Mouse (Mus musculus) cerebellum, adult 2 months (tissue): ENCODE measurements at regions not wholly inside any gene's neighbourhood (a gene's known extent, or its start where the extent isn't known, plus 50 kb on each side); places are given as distances from the start of the nearest gene placed in this dataset.

ENCODE experiments used
- DNase-seq, 2 experiments: peaks; one replicate each; pipeline ENCODE4 v3.0.0; 2021
- H3K27ac ChIP-seq: fragments of 200-500 bp; 2 replicates; pipeline ENCODE4 v1.5.1; 2012; ENCODE audit warnings: low read length, control low read depth, inconsistent platforms; ENCODE audit not compliant: insufficient read depth
- H3K27me3 ChIP-seq: fragments of 200-500 bp; 2 replicates; pipeline ENCODE4 v1.6.1; 2012; ENCODE audit warnings: inconsistent platforms, mild to moderate bottlenecking, low read length, moderate library complexity; ENCODE audit not compliant: control insufficient read depth, insufficient read depth
- H3K4me1 ChIP-seq: fragments of 200-500 bp; 2 replicates; pipeline ENCODE4 v1.6.1; 2011; ENCODE audit warnings: low read length; ENCODE audit not compliant: control insufficient read depth, insufficient read depth
- H3K4me3 ChIP-seq: fragments of 200-500 bp; replicated peaks from 2 replicates; pipeline ENCODE3; 2011; ENCODE audit warnings: mild to moderate bottlenecking, low read depth, low read length, control low read depth; ENCODE audit not compliant: insufficient read depth
- CTCF ChIP-seq: fragments of 200-500 bp; IDR thresholded peaks from 2 replicates; pipeline ENCODE4 v1.5.1; 2011; ENCODE audit warnings: low read depth, mild to moderate bottlenecking, control low read depth, low read length, moderate library complexity, borderline replicate concordance; ENCODE audit not compliant: insufficient read depth
- POLR2A ChIP-seq: fragments of 200-500 bp; IDR thresholded peaks from 2 replicates; pipeline ENCODE4 v1.6.1; 2011; ENCODE audit warnings: low read length, control low read depth, borderline replicate concordance; ENCODE audit not compliant: insufficient read depth
- WGBS: fragments of 180-500 bp; shearing (Covaris S2); methylation state at CpG from one replicate; pipeline ENCODE4 v1.1.7; 2018; 5-methylcytosine and 5-hydroxymethylcytosine counted together

DNA sequence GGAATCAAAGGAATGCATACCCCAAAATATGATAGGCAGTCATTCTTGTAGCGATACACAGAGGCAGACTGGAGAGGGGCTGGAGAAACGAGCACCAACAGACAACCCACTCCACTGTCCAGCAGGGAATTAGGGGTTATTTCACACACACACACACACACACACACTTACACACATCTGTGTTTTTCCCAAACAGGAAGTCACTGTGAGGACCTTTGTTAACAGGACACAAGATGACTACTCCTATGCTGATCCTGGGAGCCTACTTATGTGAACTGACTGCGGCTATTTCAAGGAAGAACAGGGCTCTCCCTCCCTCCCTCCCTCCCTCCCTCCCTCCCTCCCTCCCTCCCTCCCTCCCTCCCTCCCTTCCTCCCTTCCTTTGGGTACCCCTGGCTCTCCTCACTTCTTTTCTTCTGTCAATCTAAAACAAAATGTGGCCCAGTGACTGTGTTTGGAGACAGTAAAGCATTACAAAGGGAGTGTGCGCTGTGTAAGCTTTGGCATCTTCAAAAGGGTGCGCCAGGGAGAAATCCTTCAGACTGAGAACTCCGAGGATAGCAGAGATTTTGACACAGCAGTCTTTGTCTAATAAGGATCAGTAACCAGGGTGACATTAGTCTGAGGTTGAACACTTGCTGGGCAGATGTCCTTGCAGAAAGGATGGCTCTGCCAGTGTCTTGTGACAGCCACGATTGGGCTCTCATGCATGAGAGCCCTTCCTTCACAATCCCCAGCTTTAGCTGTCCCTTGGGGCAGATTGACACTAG lies 86.8 kb downstream of the Ackr3 start:
- WGBS, result 62% methylated on average over 7 of the region's 7 CpGs
- DNase-seq, result no peak
- no peak for TF ChIP-seq CTCF
- TF ChIP-seq POLR2A, result no peak
- H3K27ac ChIP-seq, result no peak overlapping the region
- H3K27me3 ChIP-seq, result no peaks in the 10 kb centered on the region; the same call in 1 of the 2 replicates
- H3K4me3 ChIP-seq, result no peak overlapping the region
- H3K4me1 ChIP-seq, result no peaks in the 10 kb centered on the region; the same call in 1 of the 2 replicates

DNA sequence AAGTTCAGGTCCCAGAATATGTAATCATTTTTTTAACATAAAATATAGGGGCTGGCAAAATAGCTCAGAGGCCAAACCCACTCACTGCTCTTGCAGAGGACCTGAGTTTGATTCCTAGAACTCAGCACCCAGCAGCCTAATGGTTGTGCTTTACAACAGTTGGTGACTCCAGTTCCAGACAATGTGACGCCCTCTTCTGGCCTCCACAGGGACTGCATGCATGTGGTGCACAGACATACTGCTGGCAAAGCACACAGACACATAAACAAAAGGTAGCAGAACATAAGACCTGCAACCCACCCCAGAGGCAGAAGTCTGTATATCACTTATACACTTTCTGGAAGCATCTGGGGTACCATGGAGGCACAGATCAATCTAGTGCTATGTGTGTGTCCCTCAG lies 87.5 kb downstream of the Ackr3 start:
- no peak for DNase-seq
- TF ChIP-seq POLR2A (no peak), CTCF (no peak)
- H3K27ac ChIP-seq, result no peak overlapping the region
- 73% methylated on average over 1 of the region's 1 CpGs for WGBS
- H3K4me3 ChIP-seq, result no peak overlapping the region
- H3K27me3 ChIP-seq, result no peaks in the 10 kb centered on the region; the same call in 1 of the 2 replicates
- H3K4me1 ChIP-seq, result no peaks in the 10 kb centered on the region

GRCm38 (mm10) chr1:90297751-90298150 lies 94.0 kb downstream of the Ackr3 start:
- H3K27ac ChIP-seq, result no peak overlapping the region
- 94% methylated on average over 5 of the region's 5 CpGs for WGBS
- H3K4me1 ChIP-seq, result no peaks in the 10 kb centered on the region
- no peak for DNase-seq
- no peak overlapping the region for H3K4me3 ChIP-seq
- H3K27me3 ChIP-seq, result no peaks in the 10 kb centered on the region; the same call in 1 of the 2 replicates
- TF ChIP-seq CTCF (no peak), POLR2A (no peak)

DNA sequence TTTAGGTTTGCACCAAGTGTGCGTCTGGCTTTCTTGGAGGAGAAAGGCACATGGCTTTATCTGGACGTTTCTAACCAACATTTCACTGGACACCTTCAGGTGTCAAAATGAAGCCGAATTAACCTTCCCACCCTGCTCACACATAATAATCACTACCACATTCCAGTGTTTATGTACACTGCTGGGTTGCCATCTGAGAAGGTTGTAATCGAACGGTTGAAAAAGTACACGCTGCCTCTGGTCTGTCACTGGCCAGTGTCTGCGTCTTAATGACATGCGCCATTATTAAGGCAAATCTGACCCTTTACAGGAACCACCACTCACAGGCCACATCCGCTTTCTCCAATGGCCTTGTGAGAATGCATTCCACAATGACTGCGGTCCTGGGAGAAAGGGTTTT lies 96.4 kb downstream of the Ackr3 start:
- H3K4me3 ChIP-seq, result no peak overlapping the region
- H3K4me1 ChIP-seq, result no peaks in the 10 kb centered on the region
- 95% methylated on average over 10 of the region's 10 CpGs for WGBS
- H3K27me3 ChIP-seq, result no peaks in the 10 kb centered on the region; the same call in 1 of the 2 replicates
- no peak for TF ChIP-seq POLR2A
- no peak for TF ChIP-seq CTCF
- H3K27ac ChIP-seq, result no peak overlapping the region
- DNase-seq, result no peak

GRCm38 (mm10) chr1:90304331-90304730 lies 100.6 kb downstream of the Ackr3 start:
- Histone ChIP-seq H3K4me3 (no peak overlapping the region), H3K27ac (no peak overlapping the region), H3K27me3 (no peaks in the 10 kb centered on the region; the same call in 1 of the 2 replicates), H3K4me1 (no peaks in the 10 kb centered on the region)
- no peak for DNase-seq
- 56% methylated on average over 7 of the region's 7 CpGs for WGBS
- TF ChIP-seq POLR2A, result no peak
- no peak for TF ChIP-seq CTCF

DNA sequence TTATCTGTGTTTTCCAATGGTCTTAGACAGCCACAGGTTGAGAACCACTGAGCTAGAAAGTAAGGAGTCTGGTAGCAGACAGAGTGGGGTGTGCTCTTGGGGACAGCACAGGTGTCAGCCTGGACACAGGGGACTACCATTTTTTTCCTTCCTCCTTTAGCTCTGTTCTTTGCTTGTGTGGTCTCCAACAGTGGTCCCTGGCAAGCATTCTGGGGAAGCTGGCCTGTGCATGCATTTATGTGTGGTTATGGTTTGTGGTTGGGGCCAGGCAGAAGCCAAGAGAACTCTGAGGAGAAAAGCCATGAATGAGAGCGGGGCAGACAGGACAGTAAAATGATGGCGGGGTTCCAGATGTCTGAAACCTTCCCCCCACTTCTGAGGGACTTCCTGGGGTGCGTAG lies 107.2 kb downstream of the Ackr3 start:
- TF ChIP-seq CTCF (no peak), POLR2A (no peak)
- Histone ChIP-seq H3K27ac (no peak overlapping the region), H3K4me1 (no peaks in the 10 kb centered on the region), H3K27me3 (no peaks in the 10 kb centered on the region), H3K4me3 (no peak overlapping the region)
- 32% methylated on average over 3 of the region's 3 CpGs for WGBS
- DNase-seq, result no peak

- H3K27ac ChIP-seq, result no peak overlapping the region
- no peaks in the 10 kb centered on the region for H3K27me3 ChIP-seq
- 77% methylated on average over 8 of the region's 8 CpGs for WGBS
- TF ChIP-seq POLR2A, result no peak
- TF ChIP-seq CTCF, result no peak
- H3K4me3 ChIP-seq, result no peak overlapping the region
- DNase-seq, result no peak
- no peaks in the 10 kb centered on the region for H3K4me1 ChIP-seq
Measured at GRCm38 (mm10) chr1:90311649-90312442, 108.1 kb downstream of the Ackr3 start.
